Mouse (Mus musculus): Measurements from ENCODE around the gene Runx1.

Runx1 gene

GRCm38 (mm10) chr16:92826683-92827082 is 734 bp upstream of the Runx1 start:
- no peak for DNase-seq (ENCODE audit: low read depth in 2 of 2, low spot score in 2 of 2)

- peak in 1 of 2 experiments; percentile 30 for DNase-seq (ENCODE audit: low read depth in 2 of 2, low spot score in 2 of 2)
Measured at GRCm38 (mm10) chr16:92825204-92825843, 625 bp downstream of the Runx1 start.

- DNase-seq (ENCODE audit: low read depth in 2 of 2, low spot score in 2 of 2), result no peak
Measured at GRCm38 (mm10) chr16:92824723-92825203, 1.2 kb downstream of the Runx1 start.

- DNase-seq (ENCODE audit: low read depth in 2 of 2, low spot score in 2 of 2), result no peak
Measured at GRCm38 (mm10) chr16:92824003-92824722, 1.8 kb downstream of the Runx1 start.

GRCm38 (mm10) chr16:92823381-92823862 is 2.5 kb downstream of the Runx1 start:
- no peak for DNase-seq (ENCODE audit: low read depth in 2 of 2, low spot score in 2 of 2)

- no peak for DNase-seq (ENCODE audit: low read depth in 2 of 2, low spot score in 2 of 2)
Measured at GRCm38 (mm10) chr16:92822676-92823075, 3.3 kb downstream of the Runx1 start.

- peak; percentile 69 to 75 for DNase-seq (ENCODE audit: low read depth in 2 of 2, low spot score in 2 of 2)
Measured at GRCm38 (mm10) chr16:92821938-92822629, 3.9 kb downstream of the Runx1 start.

GRCm38 (mm10) chr16:92821596-92821937 is 4.4 kb downstream of the Runx1 start:
- DNase-seq (ENCODE audit: low read depth in 2 of 2, low spot score in 2 of 2), result no peak

- DNase-seq (ENCODE audit: low read depth in 2 of 2, low spot score in 2 of 2), result no peak
Measured at GRCm38 (mm10) chr16:92820451-92820850, 5.5 kb downstream of the Runx1 start.

- DNase-seq (ENCODE audit: low read depth in 2 of 2, low spot score in 2 of 2), result peak; percentile 45 to 53
Measured at GRCm38 (mm10) chr16:92818480-92819269, 7.3 kb downstream of the Runx1 start.

- DNase-seq (ENCODE audit: low read depth in 2 of 2, low spot score in 2 of 2), result no peak
Measured at GRCm38 (mm10) chr16:92816092-92816491, 9.9 kb downstream of the Runx1 start.

GRCm38 (mm10) chr16:92815195-92815527 is 10.8 kb downstream of the Runx1 start:
- no peak for DNase-seq (ENCODE audit: low read depth in 2 of 2, low spot score in 2 of 2)

- DNase-seq (ENCODE audit: low read depth in 2 of 2, low spot score in 2 of 2), result no peak
Measured at GRCm38 (mm10) chr16:92814366-92815194, 11.4 kb downstream of the Runx1 start.

GRCm38 (mm10) chr16:92812405-92812804 is 13.5 kb downstream of the Runx1 start:
- DNase-seq (ENCODE audit: low read depth in 2 of 2, low spot score in 2 of 2), result no peak

GRCm38 (mm10) chr16:92810568-92811240 is 15.2 kb downstream of the Runx1 start:
- no peak for DNase-seq (ENCODE audit: low read depth in 2 of 2, low spot score in 2 of 2)

GRCm38 (mm10) chr16:92807772-92808171 is 18.2 kb downstream of the Runx1 start:
- no peak for DNase-seq (ENCODE audit: low read depth in 2 of 2, low spot score in 2 of 2)

GRCm38 (mm10) chr16:92803076-92803580 is 22.8 kb downstream of the Runx1 start:
- DNase-seq (ENCODE audit: low read depth in 2 of 2, low spot score in 2 of 2), result no peak

- peak; percentile 74 to 78 for DNase-seq (ENCODE audit: low read depth in 2 of 2, low spot score in 2 of 2)
Measured at GRCm38 (mm10) chr16:92801567-92801966, 24.4 kb downstream of the Runx1 start.

GRCm38 (mm10) chr16:92800845-92801244 is 25.1 kb downstream of the Runx1 start:
- no peak for DNase-seq (ENCODE audit: low read depth in 2 of 2, low spot score in 2 of 2)

- no peak for DNase-seq (ENCODE audit: low read depth in 2 of 2, low spot score in 2 of 2)
Measured at GRCm38 (mm10) chr16:92799940-92800339, 26.0 kb downstream of the Runx1 start.
